Mouse (Mus musculus) layer of hippocampus, adult 2 months (tissue): ENCODE results near the gene Yju2. TPM values are rescaled to one million over a fixed set of nuclear protein-coding genes. Genes with fewer than 3 reads are reported as not detected.

Experiments
- DNase-seq, 2 experiments: peaks; one replicate each; pipeline ENCODE4 v3.0.0; 2022; ENCODE audit warnings: low spot score in 2 of 2
- H3K27ac ChIP-seq: fragments of 200-600 bp; 2 replicates; pipeline ENCODE4 v1.8.1; 2022
- H3K4me3 ChIP-seq: fragments of 200-600 bp; 2 replicates; pipeline ENCODE4 v1.8.1; 2022; ENCODE audit warnings: mild to moderate bottlenecking
- CTCF ChIP-seq: fragments of 200-600 bp; conservative IDR thresholded peaks from 2 replicates; pipeline ENCODE4 v1.8.1; 2022; ENCODE audit warnings: antibody characterized with exemption, mild to moderate bottlenecking, moderate library complexity
- total RNA-seq, 2 experiments: library from RNA; stranded (reverse); gene quantifications; 2 replicates each; pipeline ENCODE4 v1.2.3; 2021

The Yju2 gene
- total RNA-seq, 2 experiments from 2014 or later: 18.1 to 19.0 TPM

DNA sequence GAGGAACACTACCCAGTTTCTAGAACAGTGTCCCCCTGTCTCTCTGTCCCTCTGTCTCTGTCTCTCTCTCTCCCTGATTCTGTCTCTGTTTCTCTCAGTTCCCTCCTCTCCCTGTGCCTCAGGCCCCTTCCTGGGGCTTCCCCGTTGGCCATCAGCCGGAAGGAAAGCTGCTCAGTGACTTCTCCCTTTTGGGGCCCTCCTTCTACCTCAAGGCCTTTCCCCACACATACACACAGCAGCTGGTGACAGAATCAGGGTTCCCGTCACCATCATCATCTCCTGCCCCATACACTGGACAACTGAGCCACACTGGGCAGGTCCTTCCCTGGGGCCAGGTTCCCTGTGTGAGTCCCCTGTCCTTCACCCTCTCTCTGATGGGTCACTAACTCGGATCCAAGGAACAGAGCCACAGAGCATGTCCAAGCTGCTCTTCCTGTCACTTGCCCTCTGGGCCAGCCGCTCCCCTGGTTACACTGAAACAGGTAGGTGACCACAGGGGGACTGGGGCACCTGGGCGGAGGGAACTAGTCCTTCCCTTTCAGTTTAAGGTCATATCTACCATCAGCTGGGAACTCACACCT, 6.4 kb upstream of the Yju2 start, which contains the start of gene Ebi3:
TSS of gene Ebi3 (plus strand) at position 194 of the 581 bp plus-strand sequence.
- H3K4me3 ChIP-seq: no peak within 1 kb of the TSS
- no peak for TF ChIP-seq CTCF
- H3K27ac ChIP-seq: no peak within 1 kb of the TSS
- no peak for DNase-seq

DNA sequence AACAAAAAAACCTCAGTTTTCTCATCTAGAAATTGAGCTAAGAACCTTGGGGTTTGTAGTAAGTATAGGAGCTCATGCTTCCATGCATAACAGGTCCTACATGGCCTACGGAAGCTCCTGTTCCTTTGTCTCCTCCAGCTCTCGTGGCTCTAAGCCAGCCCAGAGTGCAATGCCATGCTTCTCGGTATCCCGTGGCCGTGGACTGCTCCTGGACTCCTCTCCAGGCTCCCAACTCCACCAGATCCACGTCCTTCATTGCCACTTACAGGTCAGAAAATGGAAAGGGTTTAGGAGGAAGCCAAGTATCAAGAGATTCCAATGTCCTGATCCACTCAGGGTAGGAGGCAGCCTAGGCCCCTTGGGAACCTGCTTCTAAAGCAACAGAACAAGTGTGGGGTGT, 5.1 kb upstream of the Yju2 start:
- no peak for TF ChIP-seq CTCF
- no peak for DNase-seq

GRCm38 (mm10) chr17:55954229-55954628, 4.7 kb upstream of the Yju2 start:
- no peak for DNase-seq
- Histone ChIP-seq H3K27ac (no peak overlapping the region), H3K4me3 (no peak overlapping the region)
- no peak for TF ChIP-seq CTCF

More for the DNA sequence above, 5.1 kb upstream of the Yju2 start:
- Histone ChIP-seq H3K4me3 (no peak overlapping the region), H3K27ac (no peak overlapping the region)

DNA sequence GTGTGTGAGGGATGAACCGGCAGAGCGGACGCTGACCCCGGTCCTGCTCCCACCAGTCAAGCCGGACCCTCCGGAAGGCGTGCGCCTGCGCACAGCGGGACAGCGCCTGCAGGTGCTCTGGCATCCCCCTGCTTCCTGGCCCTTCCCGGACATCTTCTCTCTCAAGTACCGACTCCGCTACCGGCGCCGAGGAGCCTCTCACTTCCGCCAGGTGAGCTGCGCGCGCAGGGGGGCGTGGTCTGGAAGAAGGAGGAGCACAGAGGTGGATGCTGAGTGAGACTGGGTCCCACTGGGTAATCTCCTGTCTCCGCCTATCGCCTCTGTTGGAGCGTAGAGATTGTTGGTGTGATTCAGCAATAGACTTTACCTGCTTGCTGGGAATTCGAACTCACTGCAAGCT, 2.8 kb upstream of the Yju2 start:
- peak overlapping the region; percentile 16; the same call in 1 of the 2 replicates for H3K27ac ChIP-seq
- DNase-seq: peak; percentile 67 to 68
- TF ChIP-seq CTCF: no peak
- peak overlapping the region; percentile 55 for H3K4me3 ChIP-seq

DNA sequence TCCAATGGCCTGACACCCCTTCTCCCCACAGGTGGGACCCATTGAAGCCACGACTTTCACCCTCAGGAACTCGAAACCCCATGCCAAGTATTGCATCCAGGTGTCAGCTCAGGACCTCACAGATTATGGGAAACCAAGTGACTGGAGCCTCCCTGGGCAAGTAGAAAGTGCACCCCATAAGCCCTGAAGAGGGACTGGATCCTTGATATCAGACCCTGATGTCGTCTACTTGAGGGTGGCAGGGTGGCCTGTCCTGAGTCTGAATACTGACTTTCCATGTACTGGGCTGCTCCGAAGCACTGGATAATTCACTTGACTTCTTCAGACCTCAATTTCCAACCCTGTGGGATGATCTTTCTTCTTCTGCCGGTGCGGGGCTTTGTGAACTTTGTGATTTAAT, 2.3 kb upstream of the Yju2 start:
- no peak for TF ChIP-seq CTCF
- Histone ChIP-seq H3K4me3 (peak overlapping the region; percentile 55), H3K27ac (peak overlapping the region; percentile 16; the same call in 1 of the 2 replicates)
- DNase-seq: no peak

- H3K27ac ChIP-seq: peak overlapping the region; percentile 46; the same call in 1 of the 2 replicates
Measured at GRCm38 (mm10) chr17:55957168-55957567, 1.7 kb upstream of the Yju2 start.

GRCm38 (mm10) chr17:55957726-55958583, 944 bp upstream of the Yju2 start:
- no peak for TF ChIP-seq CTCF
- H3K27ac ChIP-seq: peak overlapping the region; percentile 93
- peak overlapping the region; percentile 59 for H3K4me3 ChIP-seq
- DNase-seq: no peak

More at GRCm38 (mm10) chr17:55957168-55957567, 1.7 kb upstream of the Yju2 start:
- TF ChIP-seq CTCF: peak; percentile 97
- no peak overlapping the region for H3K4me3 ChIP-seq
- DNase-seq: peak in 1 of 2 experiments; percentile 80

GRCm38 (mm10) chr17:55958584-55958886, 364 bp upstream of the Yju2 start:
- peak overlapping the region; percentile 93 for H3K27ac ChIP-seq
- no peak for TF ChIP-seq CTCF
- H3K4me3 ChIP-seq: peak overlapping the region; percentile 59
- DNase-seq: no peak

DNA sequence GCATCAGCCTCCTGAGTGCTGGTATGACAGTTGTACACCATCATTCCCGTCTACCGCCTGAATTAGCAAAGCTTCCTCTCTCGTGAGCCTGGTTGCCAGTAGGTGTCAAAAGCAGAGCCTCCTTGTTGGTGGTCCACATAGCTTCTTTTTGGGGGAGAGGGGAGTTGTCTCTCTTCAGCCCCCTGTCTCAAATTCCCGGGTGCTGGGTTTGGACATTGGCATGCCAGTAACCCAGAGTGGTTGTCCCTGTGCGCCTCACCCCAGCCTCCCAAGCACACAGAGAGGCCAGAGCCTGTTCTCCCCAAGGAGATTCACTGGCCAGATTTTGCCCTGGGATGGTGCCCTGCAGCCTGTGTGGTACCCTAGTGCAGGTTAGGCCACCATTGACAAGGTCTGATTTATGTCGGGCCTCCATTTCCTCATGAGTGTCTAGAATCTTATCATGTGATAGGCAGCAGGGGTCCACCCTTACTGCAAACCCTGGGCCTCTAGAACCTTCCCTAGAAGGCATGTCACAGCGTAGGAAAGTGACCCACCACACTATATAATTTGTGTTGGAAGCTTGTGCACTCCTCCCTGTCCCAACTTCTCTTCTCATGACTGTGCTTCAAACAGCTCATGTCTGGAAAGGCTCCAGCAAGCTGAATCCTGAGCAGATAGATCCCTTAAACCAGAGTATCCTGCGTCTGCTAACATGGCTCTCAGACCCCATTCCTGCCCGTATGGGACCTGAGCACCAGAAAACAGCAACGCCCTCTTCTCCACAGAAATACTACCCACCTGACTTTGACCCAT, 1.2 kb downstream of the Yju2 start:
- no peak for DNase-seq
- no peak for TF ChIP-seq CTCF
- Histone ChIP-seq H3K27ac (peak overlapping the region; percentile 93), H3K4me3 (peak overlapping the region; percentile 59)

DNA sequence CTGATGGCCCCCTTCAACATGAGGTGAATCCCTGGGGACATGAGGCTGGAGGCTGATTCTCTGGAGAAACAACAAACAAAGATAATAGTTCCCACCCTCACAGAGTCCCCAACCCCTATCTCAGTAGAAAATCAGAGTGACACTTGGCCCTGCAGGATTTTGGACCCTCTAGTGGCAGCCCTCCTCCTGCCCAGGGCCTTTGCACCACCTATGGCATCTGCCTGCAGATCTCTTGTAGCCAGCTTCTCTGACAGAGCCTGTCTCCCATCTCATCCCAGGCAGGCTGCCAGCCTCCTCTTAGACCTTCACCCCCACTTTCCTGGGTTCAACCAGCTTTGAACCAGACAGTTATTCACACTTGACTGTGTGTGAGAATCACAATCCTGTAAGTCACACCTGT, 1.9 kb downstream of the Yju2 start:
- Histone ChIP-seq H3K27ac (no peak overlapping the region), H3K4me3 (no peak overlapping the region)
- DNase-seq: no peak
- TF ChIP-seq CTCF: no peak

GRCm38 (mm10) chr17:55961631-55962030, 2.7 kb downstream of the Yju2 start:
- Histone ChIP-seq H3K4me3 (no peak overlapping the region), H3K27ac (no peak overlapping the region)
- TF ChIP-seq CTCF: no peak
- DNase-seq: no peak

DNA sequence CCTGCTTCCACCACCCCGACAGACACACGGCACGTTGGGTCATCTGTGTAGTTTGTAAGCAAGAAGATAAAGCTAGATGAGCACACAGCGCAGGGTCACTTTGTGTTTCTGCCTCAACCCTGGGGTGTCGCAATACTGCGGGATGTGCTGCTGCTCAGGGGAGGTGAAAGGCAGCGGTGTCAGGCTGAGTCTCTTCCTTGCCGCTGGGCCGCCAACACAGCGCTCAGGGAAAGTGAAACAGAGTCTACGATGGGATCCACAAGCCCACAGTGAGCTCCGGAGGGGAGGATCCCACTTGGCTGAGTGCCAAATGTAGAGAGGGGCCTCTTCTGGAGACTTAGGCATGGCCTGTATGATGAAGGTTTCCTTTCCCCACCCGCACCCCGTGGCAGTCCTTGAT, 4.3 kb downstream of the Yju2 start:
- no peak overlapping the region for H3K4me3 ChIP-seq
- DNase-seq: no peak
- TF ChIP-seq CTCF: no peak
- no peak overlapping the region for H3K27ac ChIP-seq

DNA sequence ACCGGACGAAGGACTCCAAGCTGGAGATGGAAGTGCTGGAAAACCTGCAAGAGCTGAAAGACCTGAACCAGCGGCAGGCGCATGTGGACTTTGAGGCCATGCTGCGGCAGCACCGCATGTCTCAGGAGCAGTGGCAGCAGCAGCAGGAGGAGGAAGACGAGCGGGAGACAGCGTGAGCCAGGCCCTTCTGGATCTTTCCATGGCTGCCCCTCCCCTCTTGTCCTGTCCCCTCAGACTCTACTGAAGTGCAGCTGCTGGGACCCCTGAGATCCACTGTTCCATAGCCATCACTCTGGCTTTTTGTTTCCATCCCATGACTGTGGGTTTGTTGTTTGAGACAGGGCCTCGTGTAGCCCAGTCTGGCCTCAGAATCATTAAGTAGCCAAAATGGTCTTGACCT, 5.6 kb downstream of the Yju2 start:
- H3K27ac ChIP-seq: no peak overlapping the region
- DNase-seq: no peak
- no peak overlapping the region for H3K4me3 ChIP-seq
- no peak for TF ChIP-seq CTCF
